Mouse (Mus musculus): ENCODE measurements around the gene Ak5.

GRCm38 (mm10) chr3:152490423-152490822 is 177.7 kb downstream of the Ak5 start:
- TF ChIP-seq CTCF (IDR thresholded peaks at IDR 0.05; ENCODE audit: control insufficient read depth, insufficient read depth, low read length) (no peak), POLR2A (IDR thresholded peaks at IDR 0.05; ENCODE audit: borderline replicate concordance, control insufficient read depth, low read depth, low read length) (no peak)
